Mouse (Mus musculus): ENCODE measurements around the gene Bbs2. TPM values are rescaled to one million over a fixed set of nuclear protein-coding genes. Genes with fewer than 3 reads are reported as not detected.

Bbs2 gene
- polyA plus RNA-seq, 1 experiment from 2014 or later = 22.0 TPM

DNA sequence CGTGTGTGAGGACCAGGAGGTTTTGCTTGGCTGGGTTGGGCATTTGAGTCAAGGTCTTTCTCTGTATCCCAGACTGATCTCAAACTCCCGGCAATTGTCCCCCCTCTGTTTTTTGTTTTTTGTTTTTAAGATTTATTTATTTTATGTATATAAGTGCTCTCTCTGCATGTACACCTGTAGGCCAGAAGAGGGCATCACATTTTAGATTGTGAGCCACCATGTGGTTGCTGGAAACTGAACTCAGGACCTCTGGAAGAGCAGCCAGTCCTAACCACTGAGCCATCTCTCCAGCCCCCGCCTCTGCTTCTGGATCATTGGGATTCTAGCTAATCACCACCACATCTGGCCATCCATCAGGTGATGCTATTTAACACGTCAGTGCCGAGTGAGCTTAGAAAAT is 11.1 kb upstream of the Bbs2 start:
- no peak for ATAC-seq
- Histone ChIP-seq H3K27me3 (ENCODE audit: control insufficient read depth, insufficient read depth, low read depth, low read length) (no peaks in the 10 kb centered on the region), H3K27ac (ENCODE audit: low read length) (no peak overlapping the region), H3K9ac (ENCODE audit: low read depth, low read length) (no peak overlapping the region), H3K4me2 (ENCODE audit: low read length) (no peak overlapping the region), H3K4me1 (ENCODE audit: control insufficient read depth, insufficient read depth, low read length) (no peaks in the 10 kb centered on the region), H3K36me3 (ENCODE audit: control insufficient read depth, insufficient read depth, low read length) (no peaks in the 10 kb centered on the region), H3K4me3 (ENCODE audit: low read depth, low read length) (no peak overlapping the region), H3K9me3 (replicated peaks; ENCODE audit: control insufficient read depth, low read length, poor library complexity, severe bottlenecking) (no peaks in the 10 kb centered on the region)
- 78% methylated on average over 5 of the region's 5 CpGs for WGBS

GRCm38 (mm10) chr8:94109396-94109795 is 10.7 kb upstream of the Bbs2 start:
- Histone ChIP-seq H3K9me3 (replicated peaks; ENCODE audit: control insufficient read depth, low read length, poor library complexity, severe bottlenecking) (no peaks in the 10 kb centered on the region), H3K4me1 (ENCODE audit: control insufficient read depth, insufficient read depth, low read length) (no peaks in the 10 kb centered on the region), H3K36me3 (ENCODE audit: control insufficient read depth, insufficient read depth, low read length) (no peaks in the 10 kb centered on the region), H3K4me2 (ENCODE audit: low read length) (no peak overlapping the region), H3K9ac (ENCODE audit: low read depth, low read length) (no peak overlapping the region), H3K4me3 (ENCODE audit: low read depth, low read length) (no peak overlapping the region), H3K27me3 (ENCODE audit: control insufficient read depth, insufficient read depth, low read depth, low read length) (no peaks in the 10 kb centered on the region), H3K27ac (ENCODE audit: low read length) (no peak overlapping the region)
- 72% methylated on average over 6 of the region's 6 CpGs for WGBS
- ATAC-seq = no peak

- Histone ChIP-seq H3K4me3 (ENCODE audit: low read depth, low read length) (no peak overlapping the region), H3K9ac (ENCODE audit: low read depth, low read length) (no peak overlapping the region), H3K27me3 (ENCODE audit: control insufficient read depth, insufficient read depth, low read depth, low read length) (no peaks in the 10 kb centered on the region), H3K4me1 (ENCODE audit: control insufficient read depth, insufficient read depth, low read length) (no peaks in the 10 kb centered on the region), H3K9me3 (replicated peaks; ENCODE audit: control insufficient read depth, low read length, poor library complexity, severe bottlenecking) (no peaks in the 10 kb centered on the region), H3K36me3 (ENCODE audit: control insufficient read depth, insufficient read depth, low read length) (no peaks in the 10 kb centered on the region), H3K27ac (ENCODE audit: low read length) (no peak overlapping the region), H3K4me2 (ENCODE audit: low read length) (no peak overlapping the region)
- no peak for ATAC-seq
- WGBS = 86% methylated on average over 3 of the region's 3 CpGs
These were observed 9.1 kb upstream of the Bbs2 start for GRCm38 (mm10) chr8:94107871-94108270.

DNA sequence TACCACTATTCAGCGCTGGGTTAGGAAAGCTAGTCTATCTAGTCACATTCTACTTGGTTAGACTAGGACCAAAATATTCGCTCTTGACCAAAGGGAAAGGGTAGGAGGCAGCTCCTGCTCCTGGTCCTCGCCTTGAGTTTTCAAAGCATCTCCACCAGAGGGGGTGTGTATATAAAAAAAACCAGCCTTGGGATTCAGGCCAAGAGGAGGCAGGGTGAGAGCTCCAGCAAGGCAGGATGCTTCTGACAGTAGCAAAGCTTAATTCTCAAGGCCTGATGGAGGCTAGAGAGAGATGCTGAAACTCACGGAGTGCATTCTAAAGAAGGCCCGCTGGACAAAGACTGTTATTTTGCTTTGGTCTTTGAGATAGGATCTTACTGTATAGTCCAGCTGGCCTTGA is 5.4 kb upstream of the Bbs2 start:
- Histone ChIP-seq H3K36me3 (ENCODE audit: control insufficient read depth, insufficient read depth, low read length) (no peaks in the 10 kb centered on the region), H3K4me2 (ENCODE audit: low read length) (no peak overlapping the region), H3K4me3 (ENCODE audit: low read depth, low read length) (no peak overlapping the region), H3K9me3 (replicated peaks; ENCODE audit: control insufficient read depth, low read length, poor library complexity, severe bottlenecking) (no peaks in the 10 kb centered on the region), H3K4me1 (ENCODE audit: control insufficient read depth, insufficient read depth, low read length) (peaks cover under 1% of the 10 kb centered on the region), H3K27ac (ENCODE audit: low read length) (no peak overlapping the region), H3K9ac (ENCODE audit: low read depth, low read length) (no peak overlapping the region), H3K27me3 (ENCODE audit: control insufficient read depth, insufficient read depth, low read depth, low read length) (no peaks in the 10 kb centered on the region)
- 48% methylated on average over 5 of the region's 5 CpGs for WGBS
- ATAC-seq = no peak

DNA sequence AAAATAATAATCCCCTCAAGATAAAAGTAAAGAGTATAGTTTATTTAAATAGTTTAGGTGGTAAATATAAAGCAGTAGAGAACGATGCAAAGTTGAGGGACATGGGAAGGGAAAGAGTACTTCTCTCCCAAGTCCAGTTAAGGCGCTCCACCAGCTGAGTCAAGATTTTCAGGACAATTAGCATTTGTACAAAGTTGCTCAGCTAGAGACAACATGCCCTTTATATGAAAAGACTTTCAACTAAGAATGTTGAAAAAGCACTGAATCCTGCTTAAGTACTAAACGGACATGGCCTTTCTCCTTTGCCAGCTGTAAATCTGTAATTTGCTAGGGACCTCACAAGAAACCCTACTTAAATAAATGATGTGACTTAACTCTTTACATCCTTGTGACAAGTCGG is 268 bp upstream of the Bbs2 start:
- Histone ChIP-seq H3K4me1 (ENCODE audit: control insufficient read depth, insufficient read depth, low read length) (peaks cover 13% of the 10 kb centered on the region), H3K9me3 (replicated peaks; ENCODE audit: control insufficient read depth, low read length, poor library complexity, severe bottlenecking) (no peaks in the 10 kb centered on the region), H3K4me2 (ENCODE audit: low read length) (peak overlapping the region; percentile 81), H3K4me3 (ENCODE audit: low read depth, low read length) (peak overlapping the region; percentile 61), H3K36me3 (ENCODE audit: control insufficient read depth, insufficient read depth, low read length) (no peaks in the 10 kb centered on the region), H3K27ac (ENCODE audit: low read length) (peak overlapping the region; percentile 99), H3K27me3 (ENCODE audit: control insufficient read depth, insufficient read depth, low read depth, low read length) (no peaks in the 10 kb centered on the region), H3K9ac (ENCODE audit: low read depth, low read length) (peak overlapping the region; percentile 79; the same call in 1 of the 2 replicates)
- no peak for ATAC-seq
- WGBS = 30% methylated on average over 4 of the region's 4 CpGs

DNA sequence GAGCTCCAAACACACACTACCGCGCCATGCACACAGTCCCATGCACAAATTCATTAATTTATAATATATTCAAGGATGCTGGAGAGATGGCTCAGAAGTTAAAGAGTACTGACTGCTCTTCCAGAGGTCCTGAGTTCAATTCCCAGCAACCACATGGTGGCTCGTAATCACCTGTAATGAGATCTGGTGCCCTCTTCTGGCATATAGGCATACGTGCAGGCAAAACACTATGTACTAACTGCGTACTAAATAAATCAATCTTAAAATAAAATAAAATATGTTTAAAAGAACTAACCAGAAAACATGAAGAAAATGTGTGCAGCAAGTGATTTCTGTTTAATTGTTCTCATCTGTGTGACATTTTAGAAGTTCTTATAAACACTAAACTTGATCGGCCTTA is 4.4 kb downstream of the Bbs2 start:
- no peak overlapping the region for H3K27ac ChIP-seq (ENCODE audit: low read length)
- no peaks in the 10 kb centered on the region for H3K9me3 ChIP-seq (replicated peaks; ENCODE audit: control insufficient read depth, low read length, poor library complexity, severe bottlenecking)
- H3K27me3 ChIP-seq (ENCODE audit: control insufficient read depth, insufficient read depth, low read depth, low read length) = no peaks in the 10 kb centered on the region
- H3K4me3 ChIP-seq (ENCODE audit: low read depth, low read length) = no peak overlapping the region
- peaks cover 13% of the 10 kb centered on the region for H3K4me1 ChIP-seq (ENCODE audit: control insufficient read depth, insufficient read depth, low read length)
- H3K36me3 ChIP-seq (ENCODE audit: control insufficient read depth, insufficient read depth, low read length) = no peaks in the 10 kb centered on the region
- ATAC-seq = no peak
- 83% methylated on average over 6 of the region's 6 CpGs for WGBS
- H3K4me2 ChIP-seq (ENCODE audit: low read length) = no peak overlapping the region
- H3K9ac ChIP-seq (ENCODE audit: low read depth, low read length) = no peak overlapping the region

GRCm38 (mm10) chr8:94092848-94093247 is 5.9 kb downstream of the Bbs2 start:
- no peak overlapping the region for H3K4me2 ChIP-seq (ENCODE audit: low read length)
- H3K27ac ChIP-seq (ENCODE audit: low read length) = no peak overlapping the region
- peaks cover 8% of the 10 kb centered on the region; the same call in 1 of the 2 replicates for H3K4me1 ChIP-seq (ENCODE audit: control insufficient read depth, insufficient read depth, low read length)
- H3K27me3 ChIP-seq (ENCODE audit: control insufficient read depth, insufficient read depth, low read depth, low read length) = no peaks in the 10 kb centered on the region
- no peaks in the 10 kb centered on the region for H3K9me3 ChIP-seq (replicated peaks; ENCODE audit: control insufficient read depth, low read length, poor library complexity, severe bottlenecking)
- WGBS = 88% methylated on average over 9 of the region's 9 CpGs
- no peak overlapping the region for H3K9ac ChIP-seq (ENCODE audit: low read depth, low read length)
- no peak overlapping the region for H3K4me3 ChIP-seq (ENCODE audit: low read depth, low read length)
- ATAC-seq = no peak
- H3K36me3 ChIP-seq (ENCODE audit: control insufficient read depth, insufficient read depth, low read length) = no peaks in the 10 kb centered on the region

DNA sequence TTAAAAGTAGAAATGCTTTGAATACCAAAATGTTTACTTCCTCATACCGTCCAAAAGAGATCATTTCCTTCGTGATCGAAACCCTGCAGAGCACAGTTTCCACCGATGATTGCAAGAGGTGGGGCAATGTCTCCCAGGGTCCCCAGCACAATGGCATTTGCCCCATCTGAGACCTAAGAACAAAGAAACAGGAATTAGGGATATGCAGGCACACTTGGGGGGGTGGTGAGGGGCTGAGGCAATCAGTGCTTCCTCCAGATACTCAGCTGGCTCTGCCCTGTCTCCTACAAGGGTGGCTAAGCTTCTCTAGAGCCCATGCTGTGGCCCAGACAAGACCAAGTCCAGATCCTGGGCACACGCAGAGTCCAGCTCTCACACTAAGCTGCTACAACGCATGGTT is 9.0 kb downstream of the Bbs2 start:
- WGBS = 52% methylated on average over 6 of the region's 6 CpGs
- no peaks in the 10 kb centered on the region for H3K9me3 ChIP-seq (replicated peaks; ENCODE audit: control insufficient read depth, low read length, poor library complexity, severe bottlenecking)

GRCm38 (mm10) chr8:94087964-94088363 is 10.8 kb downstream of the Bbs2 start:
- no peak for ATAC-seq
- H3K27me3 ChIP-seq (ENCODE audit: control insufficient read depth, insufficient read depth, low read depth, low read length) = no peaks in the 10 kb centered on the region
- no peaks in the 10 kb centered on the region for H3K9me3 ChIP-seq (replicated peaks; ENCODE audit: control insufficient read depth, low read length, poor library complexity, severe bottlenecking)
- no peaks in the 10 kb centered on the region for H3K4me1 ChIP-seq (ENCODE audit: control insufficient read depth, insufficient read depth, low read length)
- H3K27ac ChIP-seq (ENCODE audit: low read length) = no peak overlapping the region
- H3K9ac ChIP-seq (ENCODE audit: low read depth, low read length) = no peak overlapping the region
- no peak overlapping the region for H3K4me2 ChIP-seq (ENCODE audit: low read length)
- peaks cover 12% of the 10 kb centered on the region; the same call in 1 of the 2 replicates for H3K36me3 ChIP-seq (ENCODE audit: control insufficient read depth, insufficient read depth, low read length)
- WGBS = 84% methylated on average over 9 of the region's 9 CpGs
- H3K4me3 ChIP-seq (ENCODE audit: low read depth, low read length) = no peak overlapping the region

More for the DNA sequence above, 9.0 kb downstream of the Bbs2 start:
- H3K27me3 ChIP-seq (ENCODE audit: control insufficient read depth, insufficient read depth, low read depth, low read length) = no peaks in the 10 kb centered on the region
- H3K36me3 ChIP-seq (ENCODE audit: control insufficient read depth, insufficient read depth, low read length) = peaks cover 12% of the 10 kb centered on the region; the same call in 1 of the 2 replicates
- no peak overlapping the region for H3K27ac ChIP-seq (ENCODE audit: low read length)
- no peak overlapping the region for H3K4me3 ChIP-seq (ENCODE audit: low read depth, low read length)
- no peaks in the 10 kb centered on the region for H3K4me1 ChIP-seq (ENCODE audit: control insufficient read depth, insufficient read depth, low read length)
- 0 out of 2 replicates have a peak overlapping the region, but pooled peaks have one; percentile 14 for H3K9ac ChIP-seq (ENCODE audit: low read depth, low read length)
- no peak for ATAC-seq
- H3K4me2 ChIP-seq (ENCODE audit: low read length) = no peak overlapping the region

Data from midbrain, embryonic 16.5 days (tissue).